Mouse (Mus musculus) limb, embryonic 14.5 days (tissue): ENCODE results near the gene Cachd1. TPM values are rescaled to one million over a fixed set of nuclear protein-coding genes. Genes with fewer than 3 reads are reported as not detected.
A peak's percentile ranks its signal among the peaks of the same experiment; 100 is the strongest.

ENCODE experiments used
- ATAC-seq: fragments of 200-750 bp; cut with Nextera tagmentation; 2 replicates; pipeline ENCODE4 v1.8.0; 2017; ENCODE audit warnings: low read depth, moderate number of reproducible peaks, moderate TSS enrichment; ENCODE audit not compliant: low FRiP score
- DNase-seq: peaks from one replicate; pipeline ENCODE4 v3.0.0-alpha.2; 2015; ENCODE audit warnings: low spot score
- H3K27ac ChIP-seq: fragments of 300-500 bp; sonication (generic); replicated peaks from 2 replicates; pipeline ENCODE4 v1.5.1; 2014; ENCODE audit warnings: low read depth, mild to moderate bottlenecking, low read length, moderate library complexity, mixed read lengths
- H3K27me3 ChIP-seq: fragments of 300-500 bp; sonication (generic); 2 replicates; pipeline ENCODE4 v1.6.1; 2014; ENCODE audit warnings: low read length, mixed read lengths; ENCODE audit not compliant: control insufficient read depth, insufficient read depth
- H3K36me3 ChIP-seq: fragments of 300-500 bp; sonication (generic); 2 replicates; pipeline ENCODE4 v1.6.1; 2014; ENCODE audit warnings: mild to moderate bottlenecking, low read length, moderate library complexity, mixed read lengths; ENCODE audit not compliant: control insufficient read depth, insufficient read depth
- H3K4me1 ChIP-seq: fragments of 300-500 bp; sonication (generic); 2 replicates; pipeline ENCODE4 v1.6.1; 2014; ENCODE audit warnings: antibody characterized with exemption, low read length, mixed read lengths; ENCODE audit not compliant: control insufficient read depth, insufficient read depth
- H3K4me2 ChIP-seq: fragments of 300-500 bp; sonication (generic); replicated peaks from 2 replicates; pipeline ENCODE4 v1.6.1; 2014; ENCODE audit warnings: low read depth, mild to moderate bottlenecking, low read length, moderate library complexity; ENCODE audit not compliant: severe bottlenecking
- H3K4me3 ChIP-seq: fragments of 300-500 bp; sonication (generic); replicated peaks from 2 replicates; pipeline ENCODE4 v1.5.1; 2014; ENCODE audit warnings: low read length
- H3K9ac ChIP-seq: fragments of 300-500 bp; sonication (generic); 2 replicates; pipeline ENCODE4 v1.6.1; 2014; ENCODE audit warnings: mild to moderate bottlenecking, low read depth, low read length, moderate library complexity; ENCODE audit not compliant: severe bottlenecking
- H3K9me3 ChIP-seq: fragments of 300-500 bp; sonication (generic); 2 replicates; pipeline ENCODE4 v1.6.1; 2016; ENCODE audit warnings: low read length; ENCODE audit not compliant: control insufficient read depth
- POLR2A ChIP-seq: fragments of 200-500 bp; IDR thresholded peaks from 2 replicates; pipeline ENCODE4 v1.8.0; 2012; ENCODE audit warnings: inconsistent platforms, mild to moderate bottlenecking, moderate library complexity, borderline replicate concordance; ENCODE audit not compliant: insufficient read depth, insufficient read length; ENCODE audit errors: extremely low read depth
- WGBS: fragments of 180-500 bp; shearing (Covaris S2); extraction: QIAGEN DNeasy Blood & Tissue Kit; methylation state at CpG from one replicate; pipeline ENCODE4 v1.1.7; 2014; 5-methylcytosine and 5-hydroxymethylcytosine counted together
- polyA plus RNA-seq, 2 experiments: library from polyadenylated mRNA; depleted of rRNA in 1 of 2; stranded (reverse) in 1 of 2; unstranded in 1 of 2; fragments of >200 nt; fragmentation: Nextera tagmentation in 1 of 2; extraction: Ambion mirVana in 1 of 2; gene quantifications; 2 replicates each; pipeline versions ENCODE4 v1.2.1 to v1.2.3; 2012 to 2014

The Cachd1 gene
- polyA plus RNA-seq, 2 experiments: 37.3 to 103 TPM

DNA sequence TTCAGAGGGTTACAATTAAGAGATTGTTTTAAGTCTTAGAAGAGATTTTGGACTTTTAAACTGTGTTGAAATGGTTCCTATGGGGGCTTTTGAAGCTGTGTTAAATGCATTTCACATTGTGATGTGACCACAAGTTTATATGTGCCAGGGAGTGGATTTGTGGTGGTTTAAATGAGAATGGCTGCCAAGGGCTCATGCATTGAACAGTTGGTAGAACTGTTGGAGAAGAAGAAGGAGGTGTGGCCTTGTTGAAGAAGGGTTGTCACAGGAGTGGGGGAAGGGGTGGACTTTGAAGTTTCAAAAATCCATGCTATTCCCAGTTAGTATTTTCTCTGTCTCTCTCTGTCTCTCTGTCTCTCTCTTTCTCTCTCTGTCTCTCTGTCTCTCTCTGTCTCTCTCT, 267.7 kb downstream of the Cachd1 start:
- Histone ChIP-seq H3K9ac (no peak overlapping the region), H3K4me1 (0 out of 2 replicates have a peak, but pooled peaks cover 3% of the 10 kb centered on the region), H3K27me3 (no peaks in the 10 kb centered on the region), H3K9me3 (no peaks in the 10 kb centered on the region), H3K27ac (no peak overlapping the region), H3K36me3 (no peaks in the 10 kb centered on the region), H3K4me2 (no peak overlapping the region), H3K4me3 (no peak overlapping the region)
- no peak for TF ChIP-seq POLR2A
- DNase-seq: peak; percentile 29
- ATAC-seq: peak; percentile 65; the same call in 1 of the 2 replicates

DNA sequence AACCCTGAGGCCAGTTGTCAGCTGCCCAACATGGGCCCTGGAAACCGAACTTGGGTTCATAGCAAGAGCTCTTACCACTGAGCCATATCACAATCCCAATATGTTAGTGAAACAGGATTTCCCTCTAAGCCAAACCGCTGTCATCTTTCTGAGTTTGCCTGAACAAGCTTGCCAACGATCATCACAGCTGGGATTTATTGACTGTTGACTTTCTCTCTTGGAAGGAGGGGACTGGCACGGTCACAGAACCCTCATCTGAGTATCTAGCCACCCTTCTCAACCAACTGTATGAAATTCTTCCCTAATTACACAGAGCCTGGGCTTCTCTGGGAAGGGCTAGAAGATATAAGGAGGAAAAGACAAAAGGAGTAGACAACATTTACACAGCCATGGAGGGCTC, 270.1 kb downstream of the Cachd1 start:
- Histone ChIP-seq H3K27ac (no peak overlapping the region), H3K4me3 (no peak overlapping the region), H3K36me3 (no peaks in the 10 kb centered on the region), H3K4me1 (0 out of 2 replicates have a peak, but pooled peaks cover 3% of the 10 kb centered on the region), H3K27me3 (no peaks in the 10 kb centered on the region), H3K9me3 (no peaks in the 10 kb centered on the region), H3K4me2 (no peak overlapping the region), H3K9ac (no peak overlapping the region)
- TF ChIP-seq POLR2A: no peak
- 55% methylated on average over 4 of the region's 4 CpGs for WGBS
- no peak for DNase-seq
- no peak for ATAC-seq

DNA sequence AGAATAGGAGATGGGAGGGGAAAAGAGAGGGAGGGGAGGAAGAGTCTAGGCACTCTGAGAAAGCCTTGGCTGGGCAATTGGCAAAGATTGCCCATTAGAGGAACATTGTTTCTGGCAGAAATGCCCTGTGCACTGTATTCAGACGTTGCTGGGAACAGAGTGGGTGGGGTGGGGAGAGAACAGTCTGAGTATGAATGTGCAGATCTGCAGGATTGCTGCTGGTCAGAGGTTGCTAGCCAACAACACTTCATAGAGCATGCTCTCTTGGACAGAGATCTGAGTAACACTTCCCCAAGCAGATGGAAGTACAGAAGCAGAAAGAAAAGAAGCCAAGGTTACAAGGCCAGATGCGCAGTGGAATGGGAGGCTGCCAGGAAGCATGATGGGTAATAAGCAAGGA, 285.7 kb downstream of the Cachd1 start:
- no peak for ATAC-seq
- Histone ChIP-seq H3K9ac (no peak overlapping the region), H3K36me3 (no peaks in the 10 kb centered on the region), H3K27me3 (no peaks in the 10 kb centered on the region), H3K4me3 (no peak overlapping the region), H3K4me1 (no peaks in the 10 kb centered on the region), H3K9me3 (no peaks in the 10 kb centered on the region), H3K27ac (no peak overlapping the region), H3K4me2 (no peak overlapping the region)
- no peak for DNase-seq
- no peak for TF ChIP-seq POLR2A
- 66% methylated on average over 2 of the region's 2 CpGs for whole genome bisulfite sequencing

DNA sequence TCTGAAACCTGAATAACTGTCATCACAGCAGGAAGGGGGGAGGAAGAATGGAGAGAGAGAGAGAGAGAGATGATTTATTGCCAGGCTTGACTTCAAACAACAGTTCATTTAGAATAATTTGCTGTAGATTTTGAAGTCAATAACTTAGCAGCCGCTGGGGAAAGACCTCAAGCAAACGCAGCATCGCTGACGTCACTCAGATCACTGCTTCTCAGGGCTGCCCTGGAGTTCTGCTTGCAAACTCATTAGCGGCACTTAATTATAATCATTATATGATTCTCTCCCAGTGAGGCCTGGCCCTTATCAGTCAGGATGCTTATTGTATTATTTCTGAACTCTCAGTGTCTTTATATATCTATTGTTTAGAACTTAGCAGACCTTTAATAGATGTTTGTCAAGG, 289.9 kb downstream of the Cachd1 start:
- DNase-seq (no peak), ATAC-seq (no peak)
- no peak for TF ChIP-seq POLR2A
- 39% methylated on average over 5 of the region's 5 CpGs for WGBS
- Histone ChIP-seq H3K4me3 (no peak overlapping the region), H3K27me3 (no peaks in the 10 kb centered on the region), H3K9ac (no peak overlapping the region), H3K4me2 (no peak overlapping the region), H3K9me3 (no peaks in the 10 kb centered on the region), H3K27ac (no peak overlapping the region), H3K4me1 (0 out of 2 replicates have a peak, but pooled peaks cover 5% of the 10 kb centered on the region), H3K36me3 (no peaks in the 10 kb centered on the region)

DNA sequence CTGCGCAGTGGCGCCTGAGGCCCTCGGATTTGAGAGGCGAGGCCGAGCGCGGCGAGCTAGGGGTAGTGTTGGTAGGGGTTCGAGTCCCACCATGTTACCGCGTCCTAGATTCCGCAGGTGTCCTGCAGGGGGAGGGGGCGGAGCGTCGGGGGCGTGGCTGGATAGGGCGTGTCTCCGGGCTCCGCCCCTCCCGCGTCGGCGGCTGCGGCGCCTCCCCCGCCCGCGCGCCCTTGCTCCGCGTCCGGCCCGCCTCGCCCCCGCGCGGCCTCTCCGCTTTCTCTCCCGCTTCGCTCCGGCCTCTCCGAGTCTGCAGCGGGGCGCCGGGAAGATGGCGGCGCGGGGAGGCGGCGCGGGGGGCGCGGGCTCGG, 292.3 kb downstream of the Cachd1 start, which contains the start of gene Raver2:
Raver2 (plus strand) TSS at position 198 of the 368 bp plus-strand sequence.
- Histone ChIP-seq H3K9ac (peak within 1 kb of the TSS; percentile 86), H3K4me2 (peak within 1 kb of the TSS; percentile 87), H3K4me3 (peak within 1 kb of the TSS; percentile 80), H3K9me3 (no peaks in the 10 kb centered on the region), H3K36me3 (no peaks in the 10 kb centered on the region), H3K27ac (peak within 1 kb of the TSS; percentile 65), H3K27me3 (no peaks in the 10 kb centered on the region), H3K4me1 (0 out of 2 replicates have a peak, but pooled peaks cover 5% of the 10 kb centered on the region)
- WGBS: 2% methylated on average over 43 of the region's 54 CpGs
- no peak for TF ChIP-seq POLR2A
- peak; percentile 86 for ATAC-seq
- peak; percentile 68 for DNase-seq
